Mouse (Mus musculus): Measurements from ENCODE around the gene Pgam1. TPM values are rescaled to one million over a fixed set of nuclear protein-coding genes. Genes with fewer than 3 reads are reported as not detected.

The Pgam1 gene
- polyA plus RNA-seq, 1 experiment from 2014 or later = 651 TPM

- H3K9ac ChIP-seq (replicated peaks; ENCODE audit: low read depth, low read length) = no peak overlapping the region
- H3K27me3 ChIP-seq (ENCODE audit: control insufficient read depth, insufficient read depth, low read length) = no peaks in the 10 kb centered on the region
- 81% methylated on average over 2 of the region's 2 CpGs for WGBS
- H3K36me3 ChIP-seq (ENCODE audit: control insufficient read depth, insufficient read depth, low read length) = no peaks in the 10 kb centered on the region
- no peaks in the 10 kb centered on the region for H3K9me3 ChIP-seq (ENCODE audit: control insufficient read depth, low read depth, low read length)
- H3K27ac ChIP-seq (ENCODE audit: low read length) = no peak overlapping the region
- H3K4me3 ChIP-seq (ENCODE audit: low read depth, low read length) = no peak overlapping the region
- ATAC-seq (ENCODE audit: insufficient number of reproducible peaks, insufficient read depth, low FRiP score, low read depth) = no peak
- no peak overlapping the region for H3K4me2 ChIP-seq (replicated peaks; ENCODE audit: low read depth, low read length)
- peaks cover 11% of the 10 kb centered on the region for H3K4me1 ChIP-seq (ENCODE audit: control insufficient read depth, insufficient read depth, low read length)
These were observed 6.5 kb upstream of the Pgam1 start for GRCm38 (mm10) chr19:41905246-41905645.

- 33% methylated on average over 6 of the region's 6 CpGs for WGBS
- H3K36me3 ChIP-seq (ENCODE audit: control insufficient read depth, insufficient read depth, low read length) = no peaks in the 10 kb centered on the region
- no peak for ATAC-seq (ENCODE audit: insufficient number of reproducible peaks, insufficient read depth, low FRiP score, low read depth)
- H3K4me3 ChIP-seq (ENCODE audit: low read depth, low read length) = no peak overlapping the region
- H3K4me2 ChIP-seq (replicated peaks; ENCODE audit: low read depth, low read length) = no peak overlapping the region
- no peaks in the 10 kb centered on the region for H3K27me3 ChIP-seq (ENCODE audit: control insufficient read depth, insufficient read depth, low read length)
- H3K4me1 ChIP-seq (ENCODE audit: control insufficient read depth, insufficient read depth, low read length) = peaks cover 11% of the 10 kb centered on the region
- no peaks in the 10 kb centered on the region for H3K9me3 ChIP-seq (ENCODE audit: control insufficient read depth, low read depth, low read length)
- H3K9ac ChIP-seq (replicated peaks; ENCODE audit: low read depth, low read length) = no peak overlapping the region
- H3K27ac ChIP-seq (ENCODE audit: low read length) = no peak overlapping the region
These were observed 5.2 kb upstream of the Pgam1 start for GRCm38 (mm10) chr19:41906311-41907078.

GRCm38 (mm10) chr19:41907079-41907760 lies 4.5 kb upstream of the Pgam1 start:
- WGBS = 28% methylated on average over 8 of the region's 8 CpGs
- ATAC-seq (ENCODE audit: insufficient number of reproducible peaks, insufficient read depth, low FRiP score, low read depth) = no peak
- Histone ChIP-seq H3K4me2 (replicated peaks; ENCODE audit: low read depth, low read length) (no peak overlapping the region), H3K36me3 (ENCODE audit: control insufficient read depth, insufficient read depth, low read length) (no peaks in the 10 kb centered on the region), H3K4me1 (ENCODE audit: control insufficient read depth, insufficient read depth, low read length) (peaks cover 9% of the 10 kb centered on the region; the same call in 1 of the 2 replicates), H3K4me3 (ENCODE audit: low read depth, low read length) (no peak overlapping the region), H3K9me3 (ENCODE audit: control insufficient read depth, low read depth, low read length) (no peaks in the 10 kb centered on the region), H3K27ac (ENCODE audit: low read length) (no peak overlapping the region), H3K9ac (replicated peaks; ENCODE audit: low read depth, low read length) (no peak overlapping the region), H3K27me3 (ENCODE audit: control insufficient read depth, insufficient read depth, low read length) (no peaks in the 10 kb centered on the region)

GRCm38 (mm10) chr19:41908736-41909135 lies 3.0 kb upstream of the Pgam1 start:
- H3K4me1 ChIP-seq (ENCODE audit: control insufficient read depth, insufficient read depth, low read length) = peaks cover 18% of the 10 kb centered on the region; the same call in 1 of the 2 replicates
- H3K36me3 ChIP-seq (ENCODE audit: control insufficient read depth, insufficient read depth, low read length) = no peaks in the 10 kb centered on the region
- 90% methylated on average over 3 of the region's 3 CpGs for WGBS
- no peak overlapping the region for H3K4me3 ChIP-seq (ENCODE audit: low read depth, low read length)
- H3K27ac ChIP-seq (ENCODE audit: low read length) = no peak overlapping the region
- no peaks in the 10 kb centered on the region for H3K9me3 ChIP-seq (ENCODE audit: control insufficient read depth, low read depth, low read length)
- H3K4me2 ChIP-seq (replicated peaks; ENCODE audit: low read depth, low read length) = no peak overlapping the region
- H3K9ac ChIP-seq (replicated peaks; ENCODE audit: low read depth, low read length) = no peak overlapping the region
- no peak for ATAC-seq (ENCODE audit: insufficient number of reproducible peaks, insufficient read depth, low FRiP score, low read depth)
- no peaks in the 10 kb centered on the region for H3K27me3 ChIP-seq (ENCODE audit: control insufficient read depth, insufficient read depth, low read length)

GRCm38 (mm10) chr19:41910396-41910795 lies 1.3 kb upstream of the Pgam1 start:
- no peaks in the 10 kb centered on the region for H3K27me3 ChIP-seq (ENCODE audit: control insufficient read depth, insufficient read depth, low read length)
- no peak overlapping the region for H3K4me3 ChIP-seq (ENCODE audit: low read depth, low read length)
- H3K27ac ChIP-seq (ENCODE audit: low read length) = no peak overlapping the region
- H3K9ac ChIP-seq (replicated peaks; ENCODE audit: low read depth, low read length) = no peak overlapping the region
- no peak overlapping the region for H3K4me2 ChIP-seq (replicated peaks; ENCODE audit: low read depth, low read length)
- ATAC-seq (ENCODE audit: insufficient number of reproducible peaks, insufficient read depth, low FRiP score, low read depth) = no peak
- H3K9me3 ChIP-seq (ENCODE audit: control insufficient read depth, low read depth, low read length) = no peaks in the 10 kb centered on the region
- H3K36me3 ChIP-seq (ENCODE audit: control insufficient read depth, insufficient read depth, low read length) = peaks cover 4% of the 10 kb centered on the region; the same call in 1 of the 2 replicates
- 72% methylated on average over 2 of the region's 2 CpGs for WGBS
- H3K4me1 ChIP-seq (ENCODE audit: control insufficient read depth, insufficient read depth, low read length) = peaks cover 23% of the 10 kb centered on the region; the same call in 1 of the 2 replicates

- peak overlapping the region; percentile 96 for H3K4me3 ChIP-seq (ENCODE audit: low read depth, low read length)
- H3K9ac ChIP-seq (replicated peaks; ENCODE audit: low read depth, low read length) = peak overlapping the region; percentile 92
- peak overlapping the region; percentile 87 for H3K4me2 ChIP-seq (replicated peaks; ENCODE audit: low read depth, low read length)
- no peaks in the 10 kb centered on the region for H3K9me3 ChIP-seq (ENCODE audit: control insufficient read depth, low read depth, low read length)
- peak overlapping the region; percentile 89 for H3K27ac ChIP-seq (ENCODE audit: low read length)
- no peaks in the 10 kb centered on the region for H3K27me3 ChIP-seq (ENCODE audit: control insufficient read depth, insufficient read depth, low read length)
- H3K4me1 ChIP-seq (ENCODE audit: control insufficient read depth, insufficient read depth, low read length) = peaks cover 19% of the 10 kb centered on the region; the same call in 1 of the 2 replicates
- peak; percentile 25; the same call in 1 of the 2 replicates for ATAC-seq (ENCODE audit: insufficient number of reproducible peaks, insufficient read depth, low FRiP score, low read depth)
- under 1% methylated on average over 44 of the region's 53 CpGs for WGBS
- peaks cover 22% of the 10 kb centered on the region for H3K36me3 ChIP-seq (ENCODE audit: control insufficient read depth, insufficient read depth, low read length)
These were observed 678 bp downstream of the Pgam1 start for GRCm38 (mm10) chr19:41912121-41913080.

GRCm38 (mm10) chr19:41913774-41914591 lies 2.3 kb downstream of the Pgam1 start:
- H3K9ac ChIP-seq (replicated peaks; ENCODE audit: low read depth, low read length) = peak overlapping the region; percentile 92; the same call in 1 of the 2 replicates
- peaks cover 14% of the 10 kb centered on the region; the same call in 1 of the 2 replicates for H3K4me1 ChIP-seq (ENCODE audit: control insufficient read depth, insufficient read depth, low read length)
- H3K4me2 ChIP-seq (replicated peaks; ENCODE audit: low read depth, low read length) = peak overlapping the region; percentile 87
- 39% methylated on average over 6 of the region's 6 CpGs for WGBS
- no peaks in the 10 kb centered on the region for H3K9me3 ChIP-seq (ENCODE audit: control insufficient read depth, low read depth, low read length)
- peak overlapping the region; percentile 96 for H3K4me3 ChIP-seq (ENCODE audit: low read depth, low read length)
- no peaks in the 10 kb centered on the region for H3K27me3 ChIP-seq (ENCODE audit: control insufficient read depth, insufficient read depth, low read length)
- peaks cover 29% of the 10 kb centered on the region for H3K36me3 ChIP-seq (ENCODE audit: control insufficient read depth, insufficient read depth, low read length)
- ATAC-seq (ENCODE audit: insufficient number of reproducible peaks, insufficient read depth, low FRiP score, low read depth) = no peak
- H3K27ac ChIP-seq (ENCODE audit: low read length) = no peak overlapping the region

Data from stomach, embryonic 14.5 days (tissue).